Mouse (Mus musculus) liver, adult (tissue): ENCODE data around the gene Cpb1.

ENCODE experiments used
- GATA4 ChIP-seq: IDR thresholded peaks from 2 replicates; pipeline ENCODE4 v1.6.1; 2014; ENCODE audit warnings: mild to moderate bottlenecking, low read length; ENCODE audit not compliant: insufficient replicate concordance

The Cpb1 gene

DNA sequence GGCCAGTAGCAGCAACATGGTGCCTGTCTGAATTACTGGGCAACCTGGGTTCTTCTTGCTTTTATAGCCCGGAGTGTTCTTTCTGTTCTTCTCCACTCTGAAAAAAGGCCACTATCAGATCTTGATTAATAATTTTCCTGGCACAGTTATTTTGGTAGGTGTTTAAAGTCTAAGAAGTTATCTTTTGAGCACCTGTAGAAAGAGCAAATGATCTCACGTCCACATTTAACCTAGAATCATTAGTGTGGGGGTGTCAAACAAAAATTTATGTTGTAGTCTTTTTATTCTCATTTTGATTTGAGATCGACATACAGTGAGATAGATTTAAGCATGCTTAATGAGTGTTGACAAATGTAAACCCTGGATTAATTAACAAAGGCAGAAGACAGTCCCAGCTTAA is at the start of gene Cpb1:
Gene Cpb1 (minus strand): TSS at position 101 of the 400 bp plus-strand sequence.
- no peak for TF ChIP-seq GATA4

DNA sequence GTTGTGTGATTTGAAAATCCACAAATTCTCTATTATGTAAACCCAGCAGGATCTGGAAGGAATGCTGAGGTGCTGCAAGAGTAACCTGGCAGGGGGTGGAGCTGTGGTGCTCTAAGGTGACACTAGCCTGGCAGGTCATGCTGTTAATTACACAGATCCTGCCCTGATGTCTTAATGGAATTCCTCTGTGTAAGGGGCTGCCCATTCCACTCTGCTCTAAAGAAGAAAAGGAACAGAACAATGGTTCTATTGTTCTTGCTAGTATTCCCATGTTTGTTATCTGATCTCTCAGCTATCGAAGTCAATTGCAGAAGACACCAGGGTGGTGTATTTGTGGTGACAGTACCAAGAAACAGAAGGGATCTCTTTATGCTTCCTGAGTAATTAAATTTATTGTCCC is 41.7 kb upstream of the Cpb1 start:
- no peak for TF ChIP-seq GATA4

- TF ChIP-seq GATA4 = no peak
Observed at GRCm38 (mm10) chr3:20309142-20309541, 33.6 kb upstream of the Cpb1 start.

DNA sequence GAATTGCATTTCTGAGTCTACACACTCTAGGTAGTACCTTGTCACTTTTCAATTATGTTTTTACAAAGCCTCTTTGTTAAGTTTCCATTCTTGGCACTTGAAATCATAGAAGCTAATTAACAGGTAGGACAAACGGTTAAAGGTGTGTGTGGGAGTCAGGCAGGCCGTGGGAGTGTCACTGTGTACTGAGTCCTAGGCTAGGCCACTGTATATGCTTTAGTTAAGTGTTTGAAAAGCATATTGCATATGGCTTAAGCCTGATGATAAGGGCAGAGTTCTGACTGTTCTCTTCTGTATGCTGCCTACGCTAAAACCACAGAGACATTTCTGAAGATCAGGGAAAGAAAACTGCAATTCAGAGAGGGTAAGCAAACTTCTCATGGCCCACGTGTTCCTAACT is 31.7 kb upstream of the Cpb1 start:
- TF ChIP-seq GATA4 = no peak

GRCm38 (mm10) chr3:20304758-20305352 is 29.3 kb upstream of the Cpb1 start:
- no peak for TF ChIP-seq GATA4

DNA sequence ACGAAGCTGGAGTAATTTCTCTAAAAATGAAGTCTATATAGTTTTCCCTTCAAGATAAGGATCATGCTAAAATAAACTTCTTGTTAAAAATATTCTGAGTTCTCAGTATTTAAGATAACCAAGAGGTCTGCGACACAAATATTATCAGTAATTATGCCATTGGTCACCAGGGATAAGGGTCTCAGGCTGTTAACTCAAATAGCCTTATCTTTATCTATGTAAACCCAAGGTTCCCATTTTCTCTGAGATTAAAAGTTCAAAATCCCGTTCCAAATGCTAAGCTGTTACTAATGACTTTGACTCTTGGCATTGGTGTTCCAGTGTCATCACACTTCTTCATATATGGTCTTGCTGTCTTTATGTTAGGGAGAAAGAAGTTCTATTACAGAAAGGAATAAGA is 20.0 kb upstream of the Cpb1 start:
- TF ChIP-seq GATA4 = no peak

GRCm38 (mm10) chr3:20294542-20295348 is 19.2 kb upstream of the Cpb1 start:
- no peak for TF ChIP-seq GATA4

- no peak for TF ChIP-seq GATA4
Observed at GRCm38 (mm10) chr3:20291370-20291769, 15.8 kb upstream of the Cpb1 start.

DNA sequence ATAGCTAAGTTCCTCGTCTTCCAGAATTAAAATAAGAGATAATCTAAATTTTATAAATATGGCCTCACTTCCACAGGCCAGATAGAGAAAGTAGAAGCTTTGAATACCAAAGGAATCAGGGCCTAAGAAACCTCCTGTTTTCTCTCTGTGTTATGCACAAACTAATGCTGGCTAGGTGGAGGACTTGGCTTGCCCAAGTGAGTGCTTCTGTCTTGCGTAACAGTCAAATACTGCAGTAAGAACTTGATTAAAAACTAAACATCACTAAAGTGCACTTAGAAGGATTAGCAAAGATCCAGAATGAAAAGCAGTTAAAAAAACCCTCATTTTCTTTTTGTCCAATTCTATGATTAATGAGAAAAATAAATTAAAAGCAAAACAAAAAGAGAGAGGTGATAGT is 13.2 kb upstream of the Cpb1 start:
- no peak for TF ChIP-seq GATA4

- no peak for TF ChIP-seq GATA4
Observed at GRCm38 (mm10) chr3:20281796-20282195, 6.3 kb upstream of the Cpb1 start.

- no peak for TF ChIP-seq GATA4
Observed at GRCm38 (mm10) chr3:20254566-20255479, 20.7 kb downstream of the Cpb1 start.

- no peak for TF ChIP-seq GATA4
Observed at GRCm38 (mm10) chr3:20243913-20244312, 31.6 kb downstream of the Cpb1 start.

- no peak for TF ChIP-seq GATA4
Observed at GRCm38 (mm10) chr3:20242050-20242449, 33.5 kb downstream of the Cpb1 start, which contains the start of gene Cpa3. Gene Cpa3, minus strand, starts transcription at chr3:20242181.

GRCm38 (mm10) chr3:20239741-20240140 is 35.8 kb downstream of the Cpb1 start:
- TF ChIP-seq GATA4 = no peak

- no peak for TF ChIP-seq GATA4
Observed at GRCm38 (mm10) chr3:20236965-20237364, 38.6 kb downstream of the Cpb1 start.
